Mouse (Mus musculus) CH12.LX (cell line): ENCODE data around the gene Gpx5. TPM values are rescaled to one million over a fixed set of nuclear protein-coding genes. Genes with fewer than 3 reads are reported as not detected.

ENCODE experiments used
- DNase-seq: peaks from one replicate; pipeline ENCODE4 v3.0.0-alpha.2; 2013; ENCODE audit errors: extremely low read depth
- H3K27ac ChIP-seq: 2 replicates; pipeline ENCODE4 v1.5.1; 2012; ENCODE audit warnings: low read depth, mild to moderate bottlenecking, control low read depth, moderate library complexity; ENCODE audit not compliant: insufficient read depth
- H3K27me3 ChIP-seq: replicated peaks from 2 replicates; pipeline ENCODE3; 2012; ENCODE audit warnings: inconsistent platforms
- H3K36me3 ChIP-seq, 2 experiments: replicated peaks in 1 of 2; 2 replicates each; pipeline versions ENCODE3 to v1.6.1; 2012; ENCODE audit warnings: inconsistent platforms in 1 of 2, low read length in 1 of 2, mild to moderate bottlenecking in 1 of 2, mixed read lengths in 1 of 2, moderate library complexity in 1 of 2; ENCODE audit not compliant: control insufficient read depth in 1 of 2, insufficient read depth in 1 of 2
- H3K4me1 ChIP-seq, 2 experiments: 2 replicates each; pipeline ENCODE4 v1.6.1; 2012; ENCODE audit warnings: inconsistent platforms in 1 of 2, moderate library complexity in 1 of 2; ENCODE audit not compliant: insufficient read depth in 2 of 2, control insufficient read depth in 1 of 2
- H3K4me2 ChIP-seq: 2 replicates; pipeline ENCODE4 v1.6.1; 2012; ENCODE audit warnings: low read depth, mild to moderate bottlenecking, control low read depth; ENCODE audit not compliant: poor library complexity, insufficient read depth, severe bottlenecking
- H3K4me3 ChIP-seq, 3 experiments: fragments of 150-350 bp in 1 of 3; sonication (generic) in 1 of 3; replicated peaks in 1 of 3; 2 replicates each; pipeline versions ENCODE3 to v1.5.1; 2011 to 2012; ENCODE audit warnings: low read depth in 2 of 3, low read length in 2 of 3, mild to moderate bottlenecking in 2 of 3, moderate library complexity in 2 of 3, control low read depth in 1 of 3, improper control_type of control experiment in 1 of 3, inconsistent platforms in 1 of 3, mixed read lengths in 1 of 3; ENCODE audit not compliant: poor library complexity in 1 of 3
- H3K79me2 ChIP-seq: replicated peaks from 2 replicates; pipeline ENCODE4 v1.6.1; 2012; ENCODE audit warnings: mild to moderate bottlenecking, moderate library complexity; ENCODE audit not compliant: control insufficient read depth, poor library complexity, insufficient read depth, severe bottlenecking; ENCODE audit errors: extremely low read depth
- H3K9ac ChIP-seq: 2 replicates; pipeline ENCODE4 v1.6.1; 2012; ENCODE audit warnings: low read depth, mild to moderate bottlenecking, control low read depth, moderate library complexity; ENCODE audit not compliant: insufficient read depth
- H3K9me3 ChIP-seq: replicated peaks from 2 replicates; pipeline ENCODE3; 2012; ENCODE audit warnings: low read length, inconsistent platforms, mixed read lengths
- BHLHE40 ChIP-seq: IDR thresholded peaks from 2 replicates; pipeline ENCODE4 v1.6.1; 2011; ENCODE audit warnings: mild to moderate bottlenecking, low read depth, low read length, improper control_type of control experiment
- E2F4 ChIP-seq: IDR thresholded peaks from 2 replicates; pipeline ENCODE4 v1.6.1; 2011; ENCODE audit warnings: low read depth, low read length, improper control_type of control experiment; ENCODE audit not compliant: insufficient replicate concordance
- ELF1 ChIP-seq: IDR thresholded peaks from 2 replicates; pipeline ENCODE4 v1.6.1; 2014; ENCODE audit warnings: low read depth, mild to moderate bottlenecking, inconsistent platforms, low read length, improper control_type of control experiment
- GABPA ChIP-seq: IDR thresholded peaks from 2 replicates; pipeline ENCODE4 v1.6.1; 2012; ENCODE audit warnings: low read depth, low read length, improper control_type of control experiment, inconsistent platforms; ENCODE audit not compliant: insufficient replicate concordance
- IRF4 ChIP-seq: IDR thresholded peaks from 2 replicates; pipeline ENCODE4 v1.6.1; 2014; ENCODE audit warnings: low read depth, mild to moderate bottlenecking, inconsistent platforms, low read length, improper control_type of control experiment
- KAT2A ChIP-seq: IDR thresholded peaks from 2 replicates; pipeline ENCODE4 v1.6.1; 2012; ENCODE audit warnings: low read length, improper control_type of control experiment, inconsistent platforms; ENCODE audit not compliant: insufficient replicate concordance
- MAFK ChIP-seq: IDR thresholded peaks from 2 replicates; pipeline ENCODE4 v1.6.1; 2011; ENCODE audit warnings: low read length, improper control_type of control experiment; ENCODE audit not compliant: insufficient replicate concordance
- MXI1 ChIP-seq: IDR thresholded peaks from 2 replicates; pipeline ENCODE4 v1.6.1; 2011; ENCODE audit warnings: mild to moderate bottlenecking, low read depth, low read length, improper control_type of control experiment
- MYC ChIP-seq: IDR thresholded peaks from 2 replicates; pipeline ENCODE4 v1.6.1; 2011; ENCODE audit warnings: low read depth, mild to moderate bottlenecking, improper control_type of control experiment, low read length
- NRF1 ChIP-seq: IDR thresholded peaks from 2 replicates; pipeline ENCODE4 v1.6.1; 2014; ENCODE audit warnings: low read depth, mild to moderate bottlenecking, inconsistent platforms, low read length, improper control_type of control experiment, moderate library complexity
- POLR2A ChIP-seq: IDR thresholded peaks from 2 replicates; pipeline ENCODE4 v1.6.1; 2011; ENCODE audit warnings: low read depth, mild to moderate bottlenecking, improper control_type of control experiment, low read length
- RCOR1 ChIP-seq: conservative IDR thresholded peaks from 2 replicates; pipeline ENCODE4 v1.6.1; 2012; ENCODE audit warnings: low read depth, mild to moderate bottlenecking, inconsistent platforms, low read length, improper control_type of control experiment
- SMC3 ChIP-seq: IDR thresholded peaks from 2 replicates; pipeline ENCODE4 v1.6.1; 2011; ENCODE audit warnings: low read depth, low read length, improper control_type of control experiment
- TBP ChIP-seq: conservative IDR thresholded peaks from 2 replicates; pipeline ENCODE4 v1.6.1; 2011; ENCODE audit warnings: low read depth, low read length, improper control_type of control experiment
- UBTF ChIP-seq: IDR thresholded peaks from 2 replicates; pipeline ENCODE4 v1.6.1; 2012; ENCODE audit warnings: low read depth, mild to moderate bottlenecking, inconsistent platforms, low read length, improper control_type of control experiment, moderate library complexity
- USF2 ChIP-seq: conservative IDR thresholded peaks from 2 replicates; pipeline ENCODE4 v1.6.1; 2011; ENCODE audit warnings: low read depth, low read length, improper control_type of control experiment
- ZNF384 ChIP-seq: IDR thresholded peaks from 2 replicates; pipeline ENCODE4 v1.6.1; 2012; ENCODE audit warnings: low read depth, low read length, improper control_type of control experiment, inconsistent platforms
- dilution Hi-C: fragments of 300-500 bp; cut with MboI; formaldehyde crosslinking; loops from 2 replicates; pipeline ENCODE4 v1.14.3; 2020; ENCODE audit warnings: low sequenced_read_pairs; ENCODE audit not compliant: extremely low pct_unique_long_range_greater_than_20kb, extremely low pct_ligation_motif_present
- in situ Hi-C: fragments of 300-500 bp; cut with MboI; formaldehyde crosslinking; loops from 3 replicates; pipeline ENCODE4 v1.14.3; 2019; ENCODE audit warnings: low sequenced_read_pairs, low pct_ligation_motif_present, low pct_unique_long_range_greater_than_20kb, mixed read lengths
- polyA plus RNA-seq: library from polyadenylated mRNA; unstranded; fragments of >175 nt; gene quantifications from 2 replicates; pipeline ENCODE4 v1.2.1, GENCODE M21; 2012; ENCODE audit warnings: low read depth; ENCODE audit not compliant: insufficient read length
- total RNA-seq, 2 experiments: library from RNA; depleted of rRNA; stranded (reverse); fragments of 300-350 nt in 1 of 2; fragments of >200 nt in 1 of 2; gene quantifications; 2 replicates each; pipeline ENCODE4 v1.2.3; 2012 to 2014

Gpx5 gene
- total and polyA plus RNA-seq, 3 experiments: not detected

- TF ChIP-seq GABPA (no peak), MXI1 (peak; percentile 76; the same call in 1 of the 2 replicates), NRF1 (peak; percentile 68), ZNF384 (no peak), KAT2A (peak; percentile 71; the same call in 1 of the 2 replicates), SMC3 (no peak), UBTF (no peak), MAFK (peak; percentile 98), POLR2A (no peak), USF2 (no peak), ELF1 (peak; percentile 99), IRF4 (no peak), MYC (peak; percentile 83), RCOR1 (no peak)
Observed at GRCm38 (mm10) chr13:21242408-21243125, 50.0 kb downstream of the Gpx5 start (continued).

DNA sequence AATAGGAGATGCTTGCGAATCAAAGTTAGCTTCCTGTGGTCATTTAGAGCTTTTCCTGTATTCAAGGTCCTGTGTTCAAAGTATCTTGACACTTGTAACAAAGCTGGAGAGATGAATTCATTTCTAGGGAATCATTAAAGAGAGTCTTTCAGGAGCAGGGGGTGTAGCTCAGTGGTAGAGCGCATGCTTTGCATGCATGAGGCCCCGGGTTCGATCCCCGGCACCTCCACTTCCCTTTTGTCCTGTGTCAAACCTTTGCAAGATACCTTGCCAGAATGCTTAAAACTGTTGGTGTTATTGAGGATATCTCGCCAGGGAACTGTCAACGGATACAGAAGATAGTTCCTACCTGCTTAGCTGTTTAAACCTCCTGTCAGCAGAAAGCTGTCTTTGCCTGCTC lies 51.7 kb downstream of the Gpx5 start:
- Histone ChIP-seq H3K79me2 (no peaks in the 10 kb centered on the region), H3K36me3 (no peaks in the 10 kb centered on the region), H3K4me2 (peak overlapping the region; percentile 71), H3K9me3 (peaks cover 13% of the 10 kb centered on the region), H3K4me3 (peak overlapping the region in 2 of 3 experiments; percentile 17 to 27), H3K9ac (no peak overlapping the region), H3K27ac (no peak overlapping the region), H3K27me3 (peaks cover 35% of the 10 kb centered on the region), H3K4me1 (peaks cover 7 to 23% of the 10 kb centered on the region in 2 experiments; a peak in 3 of 4 replicates)
- in situ Hi-C loops (loop anchor here (25.0 kb wide), 1 partner anchor 303 kb away; no protein-coding TSS in a partner anchor), dilution Hi-C loops (no loop called here)
- peak; percentile 90 for DNase-seq
- no peak for TF ChIP-seq BHLHE40
- TF ChIP-seq E2F4: peak; percentile 87; the same call in 1 of the 2 replicates
- TF ChIP-seq UBTF: no peak
- TF ChIP-seq KAT2A: peak; percentile 81; the same call in 1 of the 2 replicates
- peak; percentile 99 for TF ChIP-seq ELF1
- peak; percentile 72 for TF ChIP-seq NRF1
- peak; percentile 100 for TF ChIP-seq TBP
- TF ChIP-seq MAFK: peak; percentile 97
